Mouse (Mus musculus) layer of hippocampus, postnatal 25 days (tissue): ENCODE data around the gene Tbc1d19. TPM values are rescaled to one million over a fixed set of nuclear protein-coding genes. Genes with fewer than 3 reads are reported as not detected.

Source experiments
- DNase-seq, 2 experiments: peaks; one replicate each; pipeline ENCODE4 v3.0.0; 2022; ENCODE audit warnings: mixed read lengths in 2 of 2, low spot score in 1 of 2; ENCODE audit errors: extremely low spot score in 1 of 2
- total RNA-seq, 2 experiments: library from RNA; stranded (reverse); gene quantifications; 2 replicates each; pipeline ENCODE4 v1.2.3; 2021

The Tbc1d19 gene
- total RNA-seq, 2 experiments from 2014 or later = 43.2 to 44.8 TPM

DNA sequence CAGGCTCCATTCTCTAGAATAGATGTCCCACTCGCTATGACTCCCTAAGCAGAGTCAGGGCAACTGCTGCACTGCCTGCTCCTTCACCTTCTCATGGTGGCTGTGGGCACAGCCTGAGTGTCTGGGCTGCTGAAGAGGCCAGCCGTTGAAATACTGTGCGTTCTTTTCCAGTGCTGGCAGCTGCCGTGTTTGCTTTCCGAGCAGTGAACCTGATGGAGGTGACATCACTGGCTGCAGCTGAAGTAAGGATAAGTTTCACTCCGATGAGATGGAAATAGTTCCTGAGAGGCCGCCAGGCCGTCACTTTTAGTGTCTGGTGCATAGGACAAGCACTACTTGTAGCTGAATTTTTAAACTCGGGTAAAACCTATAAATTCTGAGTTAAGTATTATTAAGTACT is 92.0 kb downstream of the Tbc1d19 start:
- DNase-seq = no peak

DNA sequence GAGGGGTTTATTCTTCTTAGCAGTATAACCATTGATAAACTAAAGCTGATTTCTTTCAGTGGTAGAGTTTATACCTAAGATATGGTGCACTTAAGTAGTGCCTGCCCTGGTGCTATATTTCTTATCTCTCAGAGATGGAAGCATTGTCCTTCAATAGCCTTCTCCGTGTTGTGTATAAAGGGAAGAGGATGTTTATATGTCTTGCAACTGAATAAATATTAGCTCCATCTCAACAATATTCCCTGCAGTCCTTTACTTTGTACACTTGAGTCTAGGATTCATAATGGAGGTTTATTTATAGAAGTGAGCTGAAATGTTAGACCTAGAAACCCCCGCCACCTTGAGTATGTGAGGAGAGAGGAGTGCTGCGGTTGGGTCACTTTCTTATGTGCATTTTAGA is 93.4 kb downstream of the Tbc1d19 start:
- DNase-seq = no peak

GRCm38 (mm10) chr5:53909201-53909600 is 99.8 kb downstream of the Tbc1d19 start:
- no peak for DNase-seq

GRCm38 (mm10) chr5:53920416-53920815 is 111.0 kb downstream of the Tbc1d19 start:
- no peak for DNase-seq

DNA sequence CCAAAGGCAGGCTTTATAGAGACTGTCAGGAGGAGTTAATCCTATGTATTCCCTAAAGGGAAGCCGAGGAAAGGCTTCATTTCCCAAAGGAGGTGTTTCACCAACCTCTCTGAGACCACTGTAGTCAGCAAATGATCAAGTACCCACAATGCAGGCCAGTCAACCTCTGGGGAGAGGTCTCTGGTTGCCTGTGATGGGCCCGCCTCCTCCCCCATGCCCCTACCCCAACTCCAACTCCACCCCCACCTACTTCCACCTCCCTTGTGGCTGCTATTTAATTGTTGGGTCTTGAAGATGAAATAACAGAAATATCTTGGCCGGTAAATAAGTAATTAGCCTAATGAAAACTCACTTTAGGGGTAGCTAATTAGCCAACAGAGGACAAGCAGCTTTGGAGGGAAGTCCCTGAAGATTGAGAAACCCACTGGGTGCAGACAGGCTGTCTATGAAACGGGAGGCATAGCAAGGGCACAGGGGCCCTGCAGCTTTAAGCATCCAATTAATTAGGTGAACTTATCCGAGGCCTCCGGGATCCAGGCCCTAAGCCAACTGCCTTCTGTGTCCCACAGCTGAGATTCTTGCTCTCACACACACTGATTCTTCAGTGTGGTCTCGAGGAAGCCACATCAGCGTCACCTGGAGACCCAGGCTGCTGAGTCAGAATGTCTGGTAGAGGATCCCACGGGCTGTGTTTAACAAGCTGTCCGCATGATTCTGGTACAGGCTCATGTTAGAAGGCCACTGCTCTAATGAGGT is 112.9 kb downstream of the Tbc1d19 start:
- DNase-seq = no peak

GRCm38 (mm10) chr5:53924005-53924404 is 114.6 kb downstream of the Tbc1d19 start:
- no peak for DNase-seq

GRCm38 (mm10) chr5:53926301-53926855 is 117.0 kb downstream of the Tbc1d19 start:
- DNase-seq = no peak

- no peak for DNase-seq
These were observed 118.5 kb downstream of the Tbc1d19 start for GRCm38 (mm10) chr5:53927886-53928285.

- no peak for DNase-seq
These were observed 119.1 kb downstream of the Tbc1d19 start for GRCm38 (mm10) chr5:53928537-53928936.

- no peak for DNase-seq
These were observed 119.8 kb downstream of the Tbc1d19 start for GRCm38 (mm10) chr5:53929205-53929614.

- DNase-seq = no peak
These were observed 120.4 kb downstream of the Tbc1d19 start for GRCm38 (mm10) chr5:53929814-53930213.

DNA sequence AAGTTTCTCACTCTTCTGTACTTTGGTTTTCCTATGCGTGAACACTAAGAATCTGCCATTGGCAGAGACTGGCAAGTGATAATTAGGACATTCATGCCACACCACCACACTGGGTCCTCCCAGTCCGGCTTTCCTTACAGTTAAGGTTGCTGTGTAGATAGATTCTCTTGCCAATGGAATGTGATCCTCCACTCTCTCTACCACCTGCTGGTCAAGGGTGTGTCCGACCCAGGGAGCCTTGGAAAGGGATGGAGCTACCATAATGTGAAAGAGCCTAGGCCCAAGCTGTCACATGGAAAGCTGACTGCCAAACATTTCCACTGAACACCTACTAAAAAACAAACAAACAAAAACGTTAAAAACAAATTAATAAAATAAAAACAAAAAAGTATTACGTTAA is 121.6 kb downstream of the Tbc1d19 start:
- no peak for DNase-seq

DNA sequence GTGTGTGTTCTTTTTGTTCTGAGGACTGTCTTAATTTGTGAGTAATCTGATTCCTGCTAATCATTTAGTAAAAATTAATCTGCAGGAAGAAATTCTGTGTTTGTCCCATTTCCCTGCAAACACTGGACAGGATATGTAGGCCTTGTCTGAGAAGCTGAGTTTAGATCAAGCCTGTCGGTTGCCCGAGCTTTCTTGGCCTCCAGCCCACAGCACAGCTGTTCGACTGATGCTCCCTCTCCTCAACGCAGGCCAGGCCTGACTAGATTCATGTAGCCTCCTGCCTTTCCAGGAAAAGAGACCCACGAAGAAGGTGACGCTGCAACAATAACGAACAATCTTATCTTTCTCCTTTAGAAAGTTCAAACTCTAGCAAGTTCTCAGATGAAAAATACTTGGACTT is 124.2 kb downstream of the Tbc1d19 start:
- DNase-seq = peak in 1 of 2 experiments; percentile 30

DNA sequence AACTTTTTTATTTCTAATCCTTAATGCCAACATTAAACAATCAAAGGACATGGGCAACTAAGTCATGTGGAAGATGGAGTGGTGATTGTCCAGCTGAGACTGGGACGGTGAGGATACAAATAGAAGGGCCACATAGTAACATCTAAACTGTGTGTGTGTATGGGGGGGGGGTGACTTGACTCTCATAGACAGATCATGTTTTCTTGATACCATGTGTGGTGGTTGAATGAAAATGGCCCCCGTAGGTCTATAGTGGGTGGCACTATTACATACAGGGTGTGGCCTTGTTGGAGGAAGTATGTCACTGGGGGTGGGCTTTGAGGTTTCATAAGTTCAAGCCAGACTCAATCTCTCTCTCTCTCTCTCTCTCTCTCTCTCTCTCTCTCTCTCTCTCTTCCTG is 124.6 kb downstream of the Tbc1d19 start:
- no peak for DNase-seq

- DNase-seq = no peak
These were observed 125.4 kb downstream of the Tbc1d19 start for GRCm38 (mm10) chr5:53934826-53935225.

GRCm38 (mm10) chr5:53937187-53937586 is 127.8 kb downstream of the Tbc1d19 start:
- no peak for DNase-seq

GRCm38 (mm10) chr5:53939026-53939425 is 129.6 kb downstream of the Tbc1d19 start:
- DNase-seq = no peak

DNA sequence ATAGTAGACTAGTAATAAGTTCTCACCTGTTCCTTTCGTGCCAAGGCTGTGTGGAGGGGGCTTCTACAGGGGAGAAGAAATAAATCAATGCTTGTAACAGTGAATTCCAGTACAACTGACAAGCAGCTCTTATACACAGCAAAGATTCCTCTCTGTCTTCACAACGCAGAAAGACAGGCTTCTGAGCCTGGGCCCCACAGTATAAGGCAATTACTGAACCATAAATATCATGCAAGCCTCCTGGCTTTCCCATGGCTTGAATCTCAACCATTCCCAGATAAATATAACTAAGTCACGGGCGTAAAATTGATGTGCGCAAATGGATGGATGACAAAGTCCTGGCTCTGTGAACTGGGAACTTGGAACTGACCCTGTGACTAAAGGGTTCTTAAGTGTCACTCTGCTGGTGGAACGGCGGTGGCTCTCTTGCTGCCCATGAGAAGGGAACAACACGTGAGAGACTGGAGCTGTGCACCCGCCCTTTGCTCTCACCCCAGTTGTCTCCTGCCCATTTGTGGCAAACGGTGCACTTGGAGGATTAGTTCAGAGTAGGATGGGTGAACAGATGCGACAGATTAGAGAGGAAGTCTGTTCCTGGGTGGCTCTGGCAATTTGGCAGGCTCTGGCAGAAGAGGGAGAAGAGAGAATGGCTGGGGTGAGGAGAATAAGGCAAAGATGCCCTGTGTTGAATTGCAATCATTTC is 132.1 kb downstream of the Tbc1d19 start:
- DNase-seq = no peak

GRCm38 (mm10) chr5:53942332-53942731 is 132.9 kb downstream of the Tbc1d19 start:
- DNase-seq = no peak

- no peak for DNase-seq
These were observed 134.0 kb downstream of the Tbc1d19 start for GRCm38 (mm10) chr5:53943321-53943857.

DNA sequence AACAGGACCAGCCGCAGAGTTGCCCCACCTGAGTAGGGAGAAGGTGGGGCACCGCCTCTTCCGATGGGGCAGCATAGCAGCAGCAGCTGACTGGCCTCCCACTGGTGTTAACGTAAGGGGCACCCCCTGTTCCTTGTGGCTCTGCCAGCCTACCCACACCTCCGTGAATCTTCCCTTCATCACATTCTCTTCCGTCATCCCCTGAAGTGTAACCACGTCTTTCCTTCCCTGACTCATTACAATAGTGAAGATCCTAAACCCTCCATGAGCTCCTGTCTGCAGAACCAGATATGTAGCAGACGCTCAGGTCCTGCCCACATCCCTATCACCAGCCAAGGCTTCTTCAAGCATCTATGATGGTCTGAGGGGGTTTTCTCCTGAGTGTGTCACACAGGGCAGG is 137.3 kb downstream of the Tbc1d19 start:
- DNase-seq = no peak
